Mouse (Mus musculus) heart, postnatal 10 days (tissue): ENCODE measurements around the gene Psmb8. TPM values are rescaled to one million over a fixed set of nuclear protein-coding genes. Genes with fewer than 3 reads are reported as not detected.
A peak's percentile ranks its signal among the peaks of the same experiment; 100 is the strongest.

Experiments
- DNase-seq, 2 experiments: peaks; one replicate each; pipeline ENCODE4 v3.0.0; 2021
- intact Hi-C: fragments of 180-260 bp; cut with DNase I; formaldehyde crosslinking; loops from one replicate; pipeline ENCODE4 v1.15.1; 2025
- total RNA-seq, 2 experiments: library from RNA; stranded (reverse); gene quantifications; 2 replicates each; pipeline ENCODE4 v1.2.3; 2021

Gene Psmb8
- total RNA-seq, 2 experiments from 2014 or later: 10.3 to 10.7 TPM

DNA sequence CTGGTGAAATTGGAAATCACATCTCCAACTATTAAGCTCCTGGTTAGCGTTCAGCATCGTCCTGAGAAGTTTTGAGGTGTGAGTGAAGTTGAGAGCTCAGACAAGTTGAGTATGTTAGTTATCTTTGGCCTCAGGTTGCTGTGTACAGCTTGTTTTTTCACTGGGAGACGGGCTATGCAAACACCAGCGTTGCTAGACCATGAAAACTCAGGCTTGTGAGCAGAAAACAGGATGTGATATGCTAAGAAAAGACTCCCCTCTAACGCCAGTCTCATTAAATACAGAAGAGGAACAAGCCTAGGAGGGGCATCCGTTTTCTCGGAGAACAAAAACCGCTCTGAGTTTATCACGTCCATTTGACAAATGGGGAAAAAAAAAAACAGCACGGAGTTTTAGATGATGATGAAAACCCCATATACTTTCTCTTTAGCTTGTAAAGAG lies 42.1 kb downstream of the Psmb8 start:
- DNase-seq: no peak
- intact Hi-C loops: loop anchor here (5.0 to 10.0 kb wide), 2 partner anchors 135 to 162 kb away; no protein-coding TSS in a partner anchor

DNA sequence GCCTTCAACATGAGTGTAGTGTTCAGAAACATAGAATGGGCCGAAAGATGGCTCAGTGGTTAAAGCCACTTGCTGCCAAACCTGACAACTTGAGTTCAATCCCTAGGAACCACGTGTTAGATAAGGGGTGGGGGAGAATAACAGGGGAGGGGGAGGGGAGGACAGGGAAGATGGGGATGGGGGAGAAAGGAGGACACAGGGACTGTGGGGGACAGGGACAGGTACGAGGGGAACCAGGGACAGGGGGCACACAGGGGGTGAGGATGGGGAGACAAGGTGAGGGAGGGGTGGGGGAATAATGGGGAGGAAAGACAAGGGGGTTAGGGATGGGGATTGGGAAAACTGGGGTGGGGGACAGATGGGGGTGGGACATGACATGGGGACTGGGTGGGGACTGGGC lies 42.8 kb downstream of the Psmb8 start:
- intact Hi-C loops: no loop called here
- no peak for DNase-seq

DNA sequence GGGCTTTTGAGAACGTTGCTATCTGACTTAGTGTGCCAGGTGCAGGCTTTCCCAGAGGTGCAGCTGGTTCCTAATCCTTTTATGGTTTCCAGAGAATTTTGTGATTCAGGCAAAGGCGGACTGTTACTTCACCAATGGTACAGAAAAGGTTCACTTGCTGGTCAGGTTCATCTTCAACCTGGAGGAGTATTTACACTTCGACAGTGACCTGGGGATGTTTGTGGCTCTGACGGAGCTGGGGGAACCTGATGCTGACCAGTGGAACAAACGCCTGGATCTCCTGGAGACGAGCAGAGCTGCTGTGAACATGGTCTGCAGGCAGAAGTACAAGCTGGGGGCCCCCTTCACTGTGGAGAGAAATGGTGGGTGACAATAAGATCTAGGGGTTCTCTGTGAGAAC lies 43.4 kb downstream of the Psmb8 start:
- intact Hi-C loops: no loop called here
- DNase-seq: no peak

DNA sequence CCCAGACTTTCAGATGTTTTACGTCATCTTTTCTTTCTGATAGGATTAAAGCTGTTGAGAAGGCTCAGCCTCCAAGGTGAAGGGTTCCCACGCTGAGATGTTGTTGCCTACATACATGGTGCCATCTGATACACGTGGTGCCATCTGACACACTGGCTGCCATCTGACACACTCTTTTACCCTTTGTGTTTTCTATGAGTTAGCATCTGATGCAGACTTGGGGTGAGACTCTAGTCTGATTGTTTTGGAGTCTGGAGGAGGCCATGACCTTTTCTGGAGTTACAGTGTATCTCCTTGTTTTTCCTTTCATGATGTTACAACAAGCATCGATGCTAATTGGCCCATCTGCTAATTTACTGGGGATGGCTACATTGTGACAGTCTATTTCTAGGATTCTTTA lies 47.1 kb downstream of the Psmb8 start:
- intact Hi-C loops: loop anchor here (5.0 kb wide), 1 partner anchor 168 kb away; no protein-coding TSS in a partner anchor
- no peak for DNase-seq

DNA sequence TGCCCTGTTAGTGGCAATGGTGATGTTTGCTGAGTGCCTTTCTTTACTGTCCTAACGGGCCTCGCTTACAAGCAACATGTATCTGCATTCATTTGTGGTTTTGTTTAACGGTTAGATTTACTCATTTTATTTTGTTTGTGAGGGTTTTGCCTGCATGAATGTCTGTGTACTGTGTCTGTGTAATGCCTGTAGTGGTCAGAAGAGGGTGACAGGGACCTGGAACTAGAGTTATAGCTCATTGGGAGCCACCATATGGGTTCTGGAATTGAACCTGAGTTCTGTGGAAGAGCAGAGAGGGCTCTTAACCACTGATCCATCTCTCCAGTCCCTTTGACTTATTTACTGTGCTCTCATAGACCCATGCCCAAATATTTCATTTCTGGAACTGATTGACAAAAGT lies 49.5 kb downstream of the Psmb8 start:
- no peak for DNase-seq
- intact Hi-C loops: loop anchor here (5.0 kb wide), 1 partner anchor 165 kb away; no protein-coding TSS in a partner anchor

DNA sequence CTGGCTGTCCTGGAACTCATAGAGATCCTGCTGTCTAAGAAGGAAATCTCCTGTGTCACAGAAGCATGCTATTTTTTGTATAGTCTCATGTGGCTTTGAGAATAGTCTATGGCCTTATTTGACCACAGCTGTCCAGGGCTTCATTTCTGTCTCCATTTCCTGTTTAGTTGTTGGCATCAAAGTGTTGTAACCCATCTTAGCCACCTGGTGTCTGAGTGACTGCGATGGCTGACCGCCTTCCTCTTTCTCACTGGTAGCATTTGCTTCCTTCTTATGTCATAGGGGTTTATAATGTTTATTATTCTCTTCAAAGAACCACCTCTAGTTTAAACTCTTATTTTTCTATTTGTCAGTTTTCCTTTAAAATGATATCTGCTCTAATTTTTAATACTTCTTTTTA lies 51.2 kb downstream of the Psmb8 start:
- DNase-seq: no peak
- intact Hi-C loops: loop anchor here (5.0 kb wide), 1 partner anchor 164 kb away; no protein-coding TSS in a partner anchor

DNA sequence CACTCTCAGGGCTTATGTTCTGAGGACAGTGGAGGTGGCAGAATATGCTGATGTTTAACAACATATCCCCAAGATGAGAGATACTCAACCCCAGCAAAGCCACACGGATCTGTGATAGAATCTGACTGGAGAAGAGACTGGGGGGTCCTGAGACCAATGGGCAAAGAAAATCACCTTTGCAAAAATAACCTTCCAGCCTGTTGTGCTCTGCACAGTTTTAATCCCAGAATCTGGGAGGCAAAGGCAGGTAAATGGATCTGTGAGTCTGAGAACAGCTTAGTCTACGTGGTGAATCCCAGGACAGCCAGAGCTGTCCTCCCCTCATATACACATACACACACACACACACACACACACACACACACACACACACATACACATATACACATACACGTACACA lies 51.8 kb downstream of the Psmb8 start:
- no peak for DNase-seq
- intact Hi-C loops: loop anchor here (5.0 kb wide), 1 partner anchor 163 kb away; no protein-coding TSS in a partner anchor

DNA sequence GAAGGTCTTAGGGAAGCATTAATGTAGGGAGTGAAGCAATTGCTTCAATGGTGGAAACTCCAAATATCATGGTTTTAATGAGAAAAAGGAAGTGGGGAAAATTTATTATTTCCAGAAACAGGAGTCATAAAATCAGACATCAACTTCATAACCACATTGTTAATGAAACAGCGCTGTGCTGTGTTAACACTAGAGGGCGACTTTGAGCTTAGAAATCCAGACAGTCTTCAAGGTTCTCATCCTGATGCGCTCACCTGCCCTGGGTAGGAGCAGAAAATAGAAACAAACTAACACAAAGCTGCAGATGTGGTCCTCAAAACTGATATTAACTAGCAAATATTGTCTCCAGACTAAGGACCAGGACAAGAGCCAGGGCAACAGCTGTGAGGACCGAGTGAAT lies 52.4 kb downstream of the Psmb8 start:
- peak; percentile 48 to 65 for DNase-seq
- intact Hi-C loops: loop anchor here (1.0 to 5.0 kb wide), 3 partner anchors 63 to 162 kb away; no protein-coding TSS in a partner anchor

Other genes starting within 250 kb of the Psmb8 start
- gene B3galt4, start 246.2 kb upstream of the Psmb8 start, total RNA-seq: 1 to 10 TPM; 2.7 to 3.7 TPM
- 10 to 100 TPM; 36.3 to 36.8 TPM for gene Vps52, start 241.9 kb upstream of the Psmb8 start, total RNA-seq
- 100 to 1,000 TPM; 566 to 572 TPM for gene Rps18, start 241.7 kb upstream of the Psmb8 start, total RNA-seq
- gene H2-K1, start 197.4 kb upstream of the Psmb8 start, total RNA-seq: 10 to 100 TPM; 54.8 to 56.2 TPM
- gene Ring1, start 173.0 kb upstream of the Psmb8 start, total RNA-seq: 10 to 100 TPM; 16.5 to 17.6 TPM
- gene H2-Ke6, start 169.7 kb upstream of the Psmb8 start, total RNA-seq: 10 to 100 TPM; 80.8 to 88.1 TPM
- 10 to 100 TPM; 81.7 to 84.4 TPM for gene Slc39a7, start 166.0 kb upstream of the Psmb8 start, total RNA-seq
- gene Rxrb, start 165.9 kb upstream of the Psmb8 start, total RNA-seq: 10 to 100 TPM; 45.4 to 46.7 TPM
- gene Col11a2, start 158.3 kb upstream of the Psmb8 start, total RNA-seq: 1 to 10 TPM; 1.5 to 1.8 TPM
- gene H2-Oa, start 105.4 kb upstream of the Psmb8 start, total RNA-seq: under 1 TPM in 1 of 2 experiments, not detected in 1; 0.31 TPM
- gene H2-DMa, start 78.2 kb upstream of the Psmb8 start, total RNA-seq: 1 to 10 TPM; 4.1 to 4.5 TPM
- gene Brd2, start 75.1 kb upstream of the Psmb8 start, total RNA-seq: 100 to 1,000 TPM; 113 to 119 TPM
- gene H2-DMb2, start 54.4 kb upstream of the Psmb8 start, total RNA-seq: 1 to 10 TPM in 1 of 2 experiments, under 1 TPM in 1; 0.98 to 1.1 TPM
- gene H2-DMb1, start 44.6 kb upstream of the Psmb8 start, total RNA-seq: under 1 TPM; 0.72 to 0.89 TPM
- 1 to 10 TPM; 6.7 to 7.0 TPM for gene Tap1, start 10.2 kb upstream of the Psmb8 start, total RNA-seq
- 1 to 10 TPM; 3.2 to 4.6 TPM for gene Psmb9, start 10.0 kb upstream of the Psmb8 start, total RNA-seq
- 10 to 100 TPM; 17.6 to 20.3 TPM for gene Tap2, start 5.8 kb downstream of the Psmb8 start, total RNA-seq
- under 1 TPM; 0.77 to 0.92 TPM for gene H2-Ob, start 41.2 kb downstream of the Psmb8 start, total RNA-seq
- gene H2-Ab1, start 60.0 kb downstream of the Psmb8 start, total RNA-seq: 1 to 10 TPM; 4.4 to 4.7 TPM
- gene H2-Aa, start 90.1 kb downstream of the Psmb8 start, total RNA-seq: 1 to 10 TPM; 4.9 to 5.4 TPM
- gene H2-Eb1, start 108.1 kb downstream of the Psmb8 start, total RNA-seq: 1 to 10 TPM; 7.5 to 8.4 TPM
- gene H2-Eb2, start 127.9 kb downstream of the Psmb8 start, total RNA-seq: not detected
- under 1 TPM; 0.22 to 0.30 TPM for gene Btnl2, start 157.1 kb downstream of the Psmb8 start, total RNA-seq
- gene Btnl1, start 179.4 kb downstream of the Psmb8 start, total RNA-seq: not detected
- not detected for gene BC051142, start 201.1 kb downstream of the Psmb8 start, total RNA-seq